Mouse (Mus musculus) neural tube, embryonic 15.5 days (tissue): ENCODE measurements around the gene 4930523C07Rik. TPM values are rescaled to one million over a fixed set of nuclear protein-coding genes. Genes with fewer than 3 reads are reported as not detected.

Source experiments
- ATAC-seq: fragments of 200-750 bp; cut with Nextera tagmentation; 2 replicates; pipeline ENCODE4 v1.8.0; 2017; ENCODE audit warnings: mild to moderate bottlenecking, moderate TSS enrichment, moderate library complexity; ENCODE audit not compliant: low FRiP score
- H3K27ac ChIP-seq: fragments of 300-500 bp; sonication (generic); replicated peaks from 2 replicates; pipeline ENCODE4 v1.5.1; 2015; ENCODE audit warnings: mild to moderate bottlenecking, inconsistent platforms
- H3K27me3 ChIP-seq: fragments of 300-500 bp; sonication (generic); replicated peaks from 2 replicates; pipeline ENCODE4 v1.6.1; 2015; ENCODE audit warnings: inconsistent platforms
- H3K36me3 ChIP-seq: fragments of 300-500 bp; sonication (generic); 2 replicates; pipeline ENCODE4 v1.6.1; 2015; ENCODE audit warnings: inconsistent platforms
- H3K4me1 ChIP-seq: fragments of 300-500 bp; sonication (generic); 2 replicates; pipeline ENCODE4 v1.6.1; 2015; ENCODE audit warnings: inconsistent platforms
- H3K4me2 ChIP-seq: fragments of 300-500 bp; sonication (generic); 2 replicates; pipeline ENCODE4 v1.6.1; 2015; ENCODE audit warnings: inconsistent platforms, mild to moderate bottlenecking, moderate library complexity
- H3K4me3 ChIP-seq: fragments of 300-500 bp; sonication (generic); replicated peaks from 2 replicates; pipeline ENCODE4 v1.5.1; 2015; ENCODE audit warnings: mild to moderate bottlenecking, inconsistent platforms
- H3K9ac ChIP-seq: fragments of 300-500 bp; sonication (generic); replicated peaks from 2 replicates; pipeline ENCODE4 v1.6.1; 2015; ENCODE audit warnings: mild to moderate bottlenecking, inconsistent platforms
- H3K9me3 ChIP-seq: fragments of 300-500 bp; sonication (generic); replicated peaks from 2 replicates; pipeline ENCODE4 v1.6.1; 2016; ENCODE audit warnings: inconsistent platforms
- WGBS: fragments of 180-500 bp; shearing (Covaris S2); methylation state at CpG from one replicate; pipeline ENCODE4 v1.1.7; 2015; ENCODE audit warnings: mixed read lengths; 5-methylcytosine and 5-hydroxymethylcytosine counted together
- polyA plus RNA-seq: library from polyadenylated mRNA; unstranded; fragments of >200 nt; fragmentation: Nextera tagmentation; extraction: Ambion mirVana; gene quantifications from 2 replicates; pipeline ENCODE4 v1.2.1, GENCODE M21; 2015

The 4930523C07Rik gene
- polyA plus RNA-seq, 1 experiment from 2014 or later: 3.4 TPM

DNA sequence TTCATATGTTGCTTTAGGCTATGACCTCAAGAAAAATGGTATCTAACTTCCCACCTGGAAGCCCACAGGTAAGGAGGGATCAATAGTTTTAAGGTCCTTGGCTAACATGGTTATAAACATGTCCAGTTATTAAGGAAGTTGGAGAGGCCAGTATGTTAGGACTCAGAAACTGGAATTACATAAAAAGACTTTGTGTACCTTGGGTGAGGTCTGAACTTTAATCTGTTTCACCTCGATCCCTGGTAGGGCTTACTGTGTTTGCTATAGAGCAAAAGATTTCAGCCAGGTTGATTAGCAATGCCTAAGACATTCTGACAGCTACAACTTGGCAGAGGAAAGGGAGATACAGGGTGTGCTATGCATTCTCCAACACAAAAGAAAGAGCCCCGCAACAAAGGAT is 79.8 kb downstream of the 4930523C07Rik start:
- WGBS: 94% methylated on average over 2 of the region's 2 CpGs
- H3K27ac ChIP-seq: no peak overlapping the region
- H3K4me3 ChIP-seq: no peak overlapping the region
- H3K36me3 ChIP-seq: no peaks in the 10 kb centered on the region
- H3K9me3 ChIP-seq: no peaks in the 10 kb centered on the region
- ATAC-seq: no peak
- H3K4me1 ChIP-seq: no peaks in the 10 kb centered on the region
- H3K27me3 ChIP-seq: no peaks in the 10 kb centered on the region
- H3K4me2 ChIP-seq: no peak overlapping the region
- H3K9ac ChIP-seq: no peak overlapping the region

Other genes starting within 250 kb of the 4930523C07Rik start
- gene Tnn, start 109.2 kb downstream of the 4930523C07Rik start, polyA plus RNA-seq: 0.20 and 0.91 TPM in 2 replicates
- gene Mrps14, start 150.8 kb downstream of the 4930523C07Rik start, polyA plus RNA-seq: 130 and 154 TPM in 2 replicates
- gene Cacybp, start 168.5 kb downstream of the 4930523C07Rik start, polyA plus RNA-seq: 278 and 279 TPM in 2 replicates